Mouse (Mus musculus) thymus, postnatal 0 days (tissue): ENCODE measurements around the gene Nos1ap. TPM values are rescaled to one million over a fixed set of nuclear protein-coding genes. Genes with fewer than 3 reads are reported as not detected.

ENCODE experiments used
- DNase-seq: peaks from one replicate; pipeline ENCODE4 v3.0.0-alpha.2; 2015; ENCODE audit warnings: low spot score
- polyA plus RNA-seq: library from polyadenylated mRNA; unstranded; fragments of >200 nt; fragmentation: Nextera tagmentation; extraction: Ambion mirVana; gene quantifications from 2 replicates; pipeline ENCODE4 v1.2.1, GENCODE M21; 2015

The Nos1ap gene
- polyA plus RNA-seq, 1 experiment from 2014 or later, result 1.8 TPM

GRCm38 (mm10) chr1:170548192-170548795, 41.4 kb downstream of the Nos1ap start:
- DNase-seq, result no peak

DNA sequence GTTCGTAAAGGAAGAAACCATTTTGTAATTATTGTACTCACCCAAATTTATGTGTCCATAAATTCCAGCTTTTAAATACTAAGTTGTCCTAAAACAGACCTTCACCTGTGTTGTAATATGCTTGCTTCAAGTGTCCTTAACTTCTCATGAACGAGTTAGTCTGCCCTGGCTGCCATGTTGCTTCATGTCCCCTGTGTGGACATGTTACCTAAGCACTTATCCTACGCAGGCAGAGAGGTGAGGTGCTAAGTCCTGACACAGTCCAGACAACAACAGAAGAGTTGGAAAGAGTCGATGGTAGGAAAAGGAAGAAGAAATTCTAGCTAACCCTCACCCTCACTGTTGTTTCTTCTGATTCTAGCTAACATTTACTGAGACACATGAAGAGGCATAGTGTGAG, 43.4 kb downstream of the Nos1ap start:
- no peak for DNase-seq

- no peak for DNase-seq
Observed at GRCm38 (mm10) chr1:170545286-170545685, 44.4 kb downstream of the Nos1ap start.

DNA sequence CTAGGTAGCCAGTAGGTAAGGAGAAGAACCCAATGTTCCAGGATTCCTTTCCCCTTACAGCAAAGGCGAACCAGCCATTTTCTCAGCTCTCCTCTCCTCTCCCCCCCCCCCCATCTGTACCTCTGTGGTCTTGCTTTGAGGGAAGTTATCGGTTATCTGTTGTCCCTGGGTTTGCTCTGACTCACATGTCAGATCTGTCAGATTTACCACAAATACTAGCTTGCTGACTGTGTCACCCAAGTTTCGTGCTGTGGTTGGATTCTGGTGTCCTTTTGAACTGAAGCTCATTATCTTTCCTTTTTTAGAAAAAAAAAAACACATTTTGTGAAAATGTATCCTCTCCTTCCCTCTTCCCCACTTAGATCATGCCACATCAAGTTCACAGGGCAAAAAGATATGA, 50.2 kb downstream of the Nos1ap start:
- DNase-seq, result no peak

GRCm38 (mm10) chr1:170538481-170539061, 51.1 kb downstream of the Nos1ap start:
- DNase-seq, result no peak

DNA sequence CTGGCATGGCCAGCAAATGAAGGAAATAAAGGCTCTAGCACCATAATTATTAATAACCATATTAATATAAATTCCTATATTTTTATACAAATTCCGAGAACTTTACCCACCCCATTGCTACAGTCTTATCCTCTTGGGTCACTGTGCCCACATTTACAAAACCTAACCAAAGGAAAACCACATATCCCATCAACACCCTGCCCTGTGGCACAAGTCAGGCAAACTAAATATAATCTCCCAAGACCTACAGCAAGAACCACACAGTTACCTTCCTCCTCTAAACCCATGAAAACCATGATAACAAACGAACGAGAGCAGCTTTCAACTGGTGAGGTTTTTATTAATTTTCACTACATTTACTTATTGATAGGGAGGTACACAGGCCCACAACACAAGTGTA, 53.3 kb downstream of the Nos1ap start:
- DNase-seq, result no peak

DNA sequence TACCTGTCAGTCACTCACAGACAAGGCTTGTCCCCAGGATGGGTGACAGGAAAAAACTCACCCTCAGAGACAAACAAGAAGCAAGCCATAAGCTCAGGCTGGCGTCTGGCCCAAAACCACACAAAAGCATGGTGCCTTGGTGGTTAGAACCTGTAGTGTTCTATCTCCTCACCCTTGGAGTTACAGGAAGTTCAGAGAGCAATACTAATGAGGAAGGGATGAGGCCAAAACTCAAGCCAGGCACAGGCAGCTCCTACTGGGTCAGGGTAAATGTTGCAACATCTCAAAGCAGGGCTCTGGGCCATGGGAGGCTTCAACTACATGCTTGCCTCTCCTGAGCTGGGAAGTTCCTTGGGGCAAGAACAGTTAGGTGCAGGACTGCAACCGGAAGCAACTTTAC, 54.4 kb downstream of the Nos1ap start:
- DNase-seq, result no peak

- no peak for DNase-seq
Observed at GRCm38 (mm10) chr1:170531286-170531685, 58.4 kb downstream of the Nos1ap start.

DNA sequence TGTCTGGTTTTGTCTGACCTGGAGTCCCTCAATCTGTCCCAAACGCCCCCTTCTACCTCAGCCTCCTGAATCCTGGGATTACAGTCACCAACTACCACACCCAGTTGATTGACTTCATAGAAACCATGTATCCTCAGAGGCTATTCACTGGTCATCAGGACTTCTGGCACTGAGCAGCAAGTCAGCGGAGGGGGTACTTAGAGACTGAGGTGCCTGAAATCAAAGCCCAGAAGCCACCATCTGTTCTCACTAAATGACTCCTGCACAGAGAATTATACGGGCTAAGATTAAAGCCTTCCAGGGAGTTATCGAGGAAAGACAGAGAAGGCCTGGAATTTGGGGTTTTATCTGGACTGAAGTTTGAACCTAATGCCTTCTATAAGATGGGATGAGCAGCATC, 59.2 kb downstream of the Nos1ap start:
- DNase-seq, result no peak

- no peak for DNase-seq
Observed at GRCm38 (mm10) chr1:170522891-170523290, 66.8 kb downstream of the Nos1ap start.

- DNase-seq, result no peak
Observed at GRCm38 (mm10) chr1:170521520-170522205, 68.0 kb downstream of the Nos1ap start.

DNA sequence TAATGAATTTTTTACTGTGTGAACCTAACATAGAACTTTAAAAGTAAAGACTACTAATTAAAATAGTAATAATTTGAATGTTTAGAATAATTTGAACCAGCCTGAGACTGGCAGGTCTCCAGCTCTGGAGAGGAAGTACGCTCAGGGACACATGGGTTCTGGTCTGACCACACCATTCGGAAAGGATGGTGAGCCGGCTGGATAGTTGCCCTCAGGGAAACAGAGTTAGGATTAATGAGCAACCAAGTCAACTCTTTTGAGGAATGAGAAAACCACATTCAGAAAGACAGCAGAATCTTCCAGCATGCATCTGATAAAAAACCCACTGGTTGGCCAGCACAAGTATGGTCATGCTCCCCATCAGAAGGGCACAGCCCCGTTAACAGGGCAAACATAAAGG, 69.5 kb downstream of the Nos1ap start:
- DNase-seq, result no peak

DNA sequence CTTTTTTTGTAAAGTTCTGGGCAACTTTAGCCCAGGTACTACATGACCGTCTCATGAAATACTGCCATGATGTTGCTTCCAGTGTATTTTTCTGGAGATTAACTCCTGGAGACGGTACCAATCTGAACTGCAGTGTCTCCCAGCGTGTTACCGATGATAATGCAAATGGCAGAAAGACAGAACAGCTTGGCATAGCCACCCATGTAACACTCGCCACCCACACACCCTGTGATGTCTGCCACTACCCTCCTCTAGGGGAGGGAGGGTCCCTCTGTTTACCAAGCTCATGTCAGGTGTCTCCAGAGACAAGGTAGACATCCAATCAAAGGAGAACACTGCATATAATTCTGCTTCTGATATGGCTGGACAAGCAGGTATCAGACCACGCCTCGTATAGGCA, 70.0 kb downstream of the Nos1ap start:
- no peak for DNase-seq

- no peak for DNase-seq
Observed at GRCm38 (mm10) chr1:170516182-170516581, 73.5 kb downstream of the Nos1ap start.

GRCm38 (mm10) chr1:170515455-170515854, 74.2 kb downstream of the Nos1ap start:
- no peak for DNase-seq

DNA sequence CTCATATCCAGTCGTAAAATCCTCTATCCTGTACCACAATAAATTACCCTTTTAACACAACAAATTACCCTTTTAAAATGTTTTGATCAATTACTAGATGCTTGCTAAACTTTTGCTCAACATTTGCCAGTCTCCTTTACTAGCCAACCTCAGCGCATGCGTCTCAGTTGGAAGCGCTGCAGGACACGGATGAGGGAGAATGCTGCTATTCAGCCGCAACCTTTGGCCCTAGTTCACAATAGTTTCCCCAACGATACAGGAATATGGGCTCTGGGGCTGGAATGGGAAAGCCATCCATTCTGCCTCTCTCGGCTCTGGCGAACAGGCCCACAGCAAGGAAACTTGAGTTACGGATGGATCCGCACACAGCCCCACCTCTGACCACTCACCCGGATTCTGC, 75.4 kb downstream of the Nos1ap start:
- no peak for DNase-seq

DNA sequence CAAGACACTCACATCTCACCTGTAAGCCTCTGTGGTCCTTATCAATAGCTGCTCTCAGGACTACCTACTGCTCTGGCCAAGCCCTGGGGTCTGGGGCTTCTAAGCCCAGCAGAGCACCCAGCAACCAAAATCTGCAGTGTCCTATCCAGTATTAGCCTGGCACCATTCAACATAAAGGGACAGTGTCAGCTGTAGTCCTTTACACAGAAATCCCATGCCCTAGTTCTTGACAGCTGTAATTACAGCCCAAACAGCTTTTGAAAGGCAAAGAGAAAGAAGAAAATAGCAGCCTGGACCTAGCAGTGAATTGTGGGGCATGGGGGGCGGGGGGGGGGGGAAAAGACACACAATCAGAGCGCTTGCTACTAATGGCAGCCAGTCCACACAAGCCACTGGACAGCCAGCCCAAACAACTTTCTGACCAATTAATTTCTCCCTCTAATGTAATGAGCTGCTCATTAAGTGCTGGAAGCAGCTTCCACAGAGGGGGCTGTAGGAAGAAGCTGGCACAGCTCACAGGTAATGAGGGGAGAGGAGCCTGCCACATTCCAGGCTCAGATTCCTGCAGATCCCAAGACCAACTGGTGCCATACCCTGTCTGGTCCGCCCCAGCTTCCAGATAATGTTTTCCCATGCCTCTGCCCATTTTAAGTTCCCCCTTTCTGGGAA, 77.1 kb downstream of the Nos1ap start:
- no peak for DNase-seq

- no peak for DNase-seq
Observed at GRCm38 (mm10) chr1:170510595-170511240, 78.9 kb downstream of the Nos1ap start.

GRCm38 (mm10) chr1:170506309-170506708, 83.4 kb downstream of the Nos1ap start:
- no peak for DNase-seq

- DNase-seq, result no peak
Observed at GRCm38 (mm10) chr1:170505107-170505506, 84.6 kb downstream of the Nos1ap start.

- no peak for DNase-seq
Observed at GRCm38 (mm10) chr1:170504378-170504777, 85.3 kb downstream of the Nos1ap start.

- no peak for DNase-seq
Observed at GRCm38 (mm10) chr1:170503277-170503739, 86.4 kb downstream of the Nos1ap start.
